Mouse (Mus musculus): ENCODE measurements around the gene Lctl.
A peak's percentile ranks its signal among the peaks of the same experiment; 100 is the strongest.

DNA sequence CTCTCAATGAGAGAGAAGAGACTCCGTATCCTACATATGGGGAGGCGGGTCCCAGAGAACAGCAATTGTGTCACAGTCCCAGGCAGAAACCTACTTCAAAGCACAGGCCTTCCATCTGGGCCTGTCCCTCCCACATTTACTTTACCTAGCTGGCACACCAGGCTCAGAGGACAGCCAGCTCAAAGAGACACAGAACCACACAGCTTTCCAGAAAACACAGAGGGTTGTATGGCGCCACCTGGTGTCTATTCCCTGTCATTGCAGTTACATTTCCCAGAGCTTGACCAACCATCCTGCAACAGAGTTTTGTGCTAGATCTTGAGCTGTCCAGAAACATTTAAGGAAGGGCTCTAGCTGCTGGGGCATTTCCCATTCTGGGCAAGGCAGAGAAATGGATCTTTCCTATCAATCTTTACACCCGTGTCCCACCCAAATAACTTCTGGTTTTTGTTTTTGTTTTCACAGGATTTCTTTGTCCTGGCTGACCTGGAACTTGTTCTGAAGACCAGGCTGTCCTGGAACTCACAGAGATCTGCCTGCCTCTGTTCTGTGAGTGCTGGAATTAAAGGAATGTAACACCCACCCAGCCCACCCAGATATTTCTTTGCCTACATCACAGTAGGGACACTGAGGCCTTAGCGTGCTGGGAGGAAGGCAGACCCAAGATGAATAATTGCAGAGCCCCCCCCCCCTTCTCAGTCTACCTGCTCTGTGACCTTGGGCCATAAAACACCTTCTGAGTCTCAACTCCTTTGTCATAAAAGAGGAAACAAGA is 29.3 kb upstream of the Lctl start:
- peak; percentile 71 for TF ChIP-seq CTCF (IDR thresholded peaks at IDR 0.05; ENCODE audit: control insufficient read depth, insufficient read depth, low read length)
- no peak for TF ChIP-seq POLR2A (IDR thresholded peaks at IDR 0.05; ENCODE audit: borderline replicate concordance, control insufficient read depth, low read depth, low read length)

All from bone marrow, adult 2 months (tissue).